Mouse (Mus musculus): ENCODE results near the gene Fbxo9. TPM values are rescaled to one million over a fixed set of nuclear protein-coding genes. Genes with fewer than 3 reads are reported as not detected.
"Not testable (repeated sequence)": the region's sequence is repeated elsewhere in the genome, so short reads cannot be mapped to it uniquely, and the experiment has no call there.

Gene Fbxo9
- polyA plus RNA-seq, 1 experiment from 2014 or later = 66.6 TPM

DNA sequence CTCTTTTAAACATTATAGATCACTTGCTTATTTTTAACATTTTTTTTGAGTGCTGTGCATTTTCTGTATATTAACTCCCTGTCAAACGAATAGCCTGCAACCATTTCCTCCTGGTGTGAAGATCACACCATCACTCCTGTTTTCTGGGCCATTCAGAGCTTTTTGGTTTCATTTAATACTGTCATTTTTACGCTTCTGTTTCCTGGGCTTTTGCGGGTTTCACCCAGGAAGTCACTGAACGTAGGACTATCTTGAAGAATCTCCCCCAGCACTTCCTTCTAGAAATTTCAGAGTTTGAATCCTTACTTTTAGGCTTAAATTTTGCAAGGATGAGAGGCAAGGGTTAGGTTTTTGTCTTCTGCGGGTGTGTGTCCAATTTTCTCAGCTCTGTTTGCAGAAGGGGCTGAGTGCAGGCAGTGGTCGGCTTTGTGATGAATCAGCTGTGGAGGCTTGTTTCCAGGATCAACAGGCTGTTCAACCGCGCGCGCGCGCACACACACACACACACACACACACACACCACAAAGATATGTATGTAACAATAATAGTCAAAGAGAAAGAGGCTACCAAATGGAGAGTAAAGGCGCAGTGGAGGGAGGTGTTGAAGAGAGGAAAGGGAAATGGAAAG, 35.0 kb downstream of the Fbxo9 start:
- Histone ChIP-seq H3K9ac (replicated peaks; ENCODE audit: low read length) (no peak overlapping the region), H3K4me3 (replicated peaks; ENCODE audit: low read depth, low read length) (no peak overlapping the region), H3K27ac (replicated peaks; ENCODE audit: low read depth, low read length) (no peak overlapping the region), H3K27me3 (ENCODE audit: control insufficient read depth, insufficient read depth, low read length) (no peaks in the 10 kb centered on the region), H3K36me3 (ENCODE audit: control insufficient read depth, insufficient read depth, low read length) (no peaks in the 10 kb centered on the region), H3K4me2 (ENCODE audit: low read length) (no peak overlapping the region), H3K4me1 (ENCODE audit: control insufficient read depth, insufficient read depth, low read length) (no peaks in the 10 kb centered on the region), H3K9me3 (ENCODE audit: control insufficient read depth, low read length) (no peaks in the 10 kb centered on the region)
- ATAC-seq (ENCODE audit: low FRiP score, low TSS enrichment) = no peak
- no peak for DNase-seq
- 91% methylated on average over 13 of the region's 13 CpGs for WGBS

DNA sequence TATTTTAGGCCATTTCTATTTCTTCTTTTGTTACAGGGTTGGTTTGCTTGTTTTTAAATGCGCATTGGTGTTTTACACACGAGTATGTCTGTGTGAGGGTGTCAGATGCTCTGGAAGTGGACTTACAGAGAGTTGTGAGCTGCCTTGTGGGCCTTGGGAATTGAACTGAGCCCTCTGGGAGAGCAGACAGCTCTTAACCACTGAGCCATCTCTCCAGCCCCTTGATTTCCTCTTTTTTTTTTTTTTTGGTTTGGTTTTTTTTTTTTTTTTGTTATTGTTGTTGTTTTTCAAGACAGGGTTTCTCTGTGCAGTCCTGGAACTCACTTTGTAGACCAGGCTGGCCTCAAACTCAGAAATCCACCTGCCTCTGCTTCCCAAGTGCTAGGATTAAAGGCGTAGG, 35.6 kb downstream of the Fbxo9 start:
- not testable (repeated sequence) for ATAC-seq (ENCODE audit: low FRiP score, low TSS enrichment); DNase-seq
- WGBS = 89% methylated on average over 3 of the region's 3 CpGs

DNA sequence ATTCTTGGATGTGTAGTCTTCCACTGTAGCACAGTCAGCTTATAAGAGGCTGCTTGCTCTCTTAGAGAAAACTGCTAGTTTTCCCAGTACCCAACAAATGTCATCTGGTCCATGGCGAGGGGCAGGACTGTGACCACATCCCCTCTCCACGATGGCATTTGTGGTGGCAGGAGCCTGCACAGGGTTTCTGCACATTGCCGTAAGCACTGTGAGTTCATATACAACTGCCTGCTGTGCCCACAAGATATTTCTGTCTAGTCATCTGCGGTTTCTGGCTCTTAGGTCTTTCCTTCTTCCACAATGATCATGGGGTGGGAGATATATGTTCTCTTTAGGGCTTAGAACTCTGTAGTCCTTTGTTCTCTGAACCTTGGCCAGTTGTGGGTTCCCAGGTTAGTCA, 37.2 kb downstream of the Fbxo9 start:
- no peaks in the 10 kb centered on the region for H3K27me3 ChIP-seq (ENCODE audit: control insufficient read depth, insufficient read depth, low read length)
- no peak for ATAC-seq (ENCODE audit: low FRiP score, low TSS enrichment)
- 90% methylated on average over 4 of the region's 4 CpGs for WGBS
- H3K4me1 ChIP-seq (ENCODE audit: control insufficient read depth, insufficient read depth, low read length) = no peaks in the 10 kb centered on the region
- no peak overlapping the region for H3K9ac ChIP-seq (replicated peaks; ENCODE audit: low read length)
- H3K9me3 ChIP-seq (ENCODE audit: control insufficient read depth, low read length) = no peaks in the 10 kb centered on the region
- no peaks in the 10 kb centered on the region for H3K36me3 ChIP-seq (ENCODE audit: control insufficient read depth, insufficient read depth, low read length)
- no peak overlapping the region for H3K4me2 ChIP-seq (ENCODE audit: low read length)
- no peak for DNase-seq
- no peak overlapping the region for H3K4me3 ChIP-seq (replicated peaks; ENCODE audit: low read depth, low read length)
- H3K27ac ChIP-seq (replicated peaks; ENCODE audit: low read depth, low read length) = no peak overlapping the region

More for the DNA sequence above, 35.6 kb downstream of the Fbxo9 start:
- not testable (repeated sequence) for H3K36me3 ChIP-seq (ENCODE audit: control insufficient read depth, insufficient read depth, low read length); H3K27ac ChIP-seq (replicated peaks; ENCODE audit: low read depth, low read length); H3K9ac ChIP-seq (replicated peaks; ENCODE audit: low read length); H3K4me1 ChIP-seq (ENCODE audit: control insufficient read depth, insufficient read depth, low read length); H3K9me3 ChIP-seq (ENCODE audit: control insufficient read depth, low read length); H3K27me3 ChIP-seq (ENCODE audit: control insufficient read depth, insufficient read depth, low read length); H3K4me3 ChIP-seq (replicated peaks; ENCODE audit: low read depth, low read length); H3K4me2 ChIP-seq (ENCODE audit: low read length)

- ATAC-seq (ENCODE audit: low FRiP score, low TSS enrichment) = no peak
- no peak for DNase-seq
- H3K27ac ChIP-seq (replicated peaks; ENCODE audit: low read depth, low read length) = no peak overlapping the region
- WGBS = 84% methylated on average over 5 of the region's 5 CpGs
- no peak overlapping the region for H3K4me3 ChIP-seq (replicated peaks; ENCODE audit: low read depth, low read length)
- no peaks in the 10 kb centered on the region for H3K36me3 ChIP-seq (ENCODE audit: control insufficient read depth, insufficient read depth, low read length)
- no peaks in the 10 kb centered on the region for H3K9me3 ChIP-seq (ENCODE audit: control insufficient read depth, low read length)
- H3K27me3 ChIP-seq (ENCODE audit: control insufficient read depth, insufficient read depth, low read length) = no peaks in the 10 kb centered on the region
- H3K4me2 ChIP-seq (ENCODE audit: low read length) = no peak overlapping the region
- no peak overlapping the region for H3K9ac ChIP-seq (replicated peaks; ENCODE audit: low read length)
- H3K4me1 ChIP-seq (ENCODE audit: control insufficient read depth, insufficient read depth, low read length) = no peaks in the 10 kb centered on the region
Measured at GRCm38 (mm10) chr9:78070496-78070895, 38.4 kb downstream of the Fbxo9 start.

- no peak for ATAC-seq (ENCODE audit: low FRiP score, low TSS enrichment)
- no peak overlapping the region for H3K27ac ChIP-seq (replicated peaks; ENCODE audit: low read depth, low read length)
- no peak overlapping the region for H3K9ac ChIP-seq (replicated peaks; ENCODE audit: low read length)
- H3K9me3 ChIP-seq (ENCODE audit: control insufficient read depth, low read length) = no peaks in the 10 kb centered on the region
- H3K36me3 ChIP-seq (ENCODE audit: control insufficient read depth, insufficient read depth, low read length) = no peaks in the 10 kb centered on the region
- H3K4me3 ChIP-seq (replicated peaks; ENCODE audit: low read depth, low read length) = no peak overlapping the region
- no peaks in the 10 kb centered on the region for H3K27me3 ChIP-seq (ENCODE audit: control insufficient read depth, insufficient read depth, low read length)
- H3K4me1 ChIP-seq (ENCODE audit: control insufficient read depth, insufficient read depth, low read length) = no peaks in the 10 kb centered on the region
- H3K4me2 ChIP-seq (ENCODE audit: low read length) = no peak overlapping the region
- no peak for DNase-seq
- WGBS = 76% methylated on average over 10 of the region's 10 CpGs
Measured at GRCm38 (mm10) chr9:78064121-78064520, 44.7 kb downstream of the Fbxo9 start.

GRCm38 (mm10) chr9:78062392-78062791, 46.5 kb downstream of the Fbxo9 start:
- DNase-seq = no peak
- Histone ChIP-seq H3K9me3 (ENCODE audit: control insufficient read depth, low read length) (no peaks in the 10 kb centered on the region), H3K27ac (replicated peaks; ENCODE audit: low read depth, low read length) (no peak overlapping the region), H3K4me2 (ENCODE audit: low read length) (no peak overlapping the region), H3K4me3 (replicated peaks; ENCODE audit: low read depth, low read length) (no peak overlapping the region), H3K27me3 (ENCODE audit: control insufficient read depth, insufficient read depth, low read length) (no peaks in the 10 kb centered on the region), H3K9ac (replicated peaks; ENCODE audit: low read length) (no peak overlapping the region), H3K4me1 (ENCODE audit: control insufficient read depth, insufficient read depth, low read length) (no peaks in the 10 kb centered on the region), H3K36me3 (ENCODE audit: control insufficient read depth, insufficient read depth, low read length) (no peaks in the 10 kb centered on the region)
- no peak for ATAC-seq (ENCODE audit: low FRiP score, low TSS enrichment)
- 76% methylated on average over 9 of the region's 9 CpGs for WGBS

- DNase-seq = no peak
- no peak for ATAC-seq (ENCODE audit: low FRiP score, low TSS enrichment)
- H3K27ac ChIP-seq (replicated peaks; ENCODE audit: low read depth, low read length) = no peak overlapping the region
- 84% methylated on average over 16 of the region's 16 CpGs for WGBS
- no peaks in the 10 kb centered on the region for H3K9me3 ChIP-seq (ENCODE audit: control insufficient read depth, low read length)
- no peak overlapping the region for H3K4me2 ChIP-seq (ENCODE audit: low read length)
- H3K4me3 ChIP-seq (replicated peaks; ENCODE audit: low read depth, low read length) = no peak overlapping the region
- no peaks in the 10 kb centered on the region for H3K27me3 ChIP-seq (ENCODE audit: control insufficient read depth, insufficient read depth, low read length)
- H3K36me3 ChIP-seq (ENCODE audit: control insufficient read depth, insufficient read depth, low read length) = no peaks in the 10 kb centered on the region
- H3K9ac ChIP-seq (replicated peaks; ENCODE audit: low read length) = no peak overlapping the region
- H3K4me1 ChIP-seq (ENCODE audit: control insufficient read depth, insufficient read depth, low read length) = no peaks in the 10 kb centered on the region
Measured at GRCm38 (mm10) chr9:78059525-78060120, 49.2 kb downstream of the Fbxo9 start.

DNA sequence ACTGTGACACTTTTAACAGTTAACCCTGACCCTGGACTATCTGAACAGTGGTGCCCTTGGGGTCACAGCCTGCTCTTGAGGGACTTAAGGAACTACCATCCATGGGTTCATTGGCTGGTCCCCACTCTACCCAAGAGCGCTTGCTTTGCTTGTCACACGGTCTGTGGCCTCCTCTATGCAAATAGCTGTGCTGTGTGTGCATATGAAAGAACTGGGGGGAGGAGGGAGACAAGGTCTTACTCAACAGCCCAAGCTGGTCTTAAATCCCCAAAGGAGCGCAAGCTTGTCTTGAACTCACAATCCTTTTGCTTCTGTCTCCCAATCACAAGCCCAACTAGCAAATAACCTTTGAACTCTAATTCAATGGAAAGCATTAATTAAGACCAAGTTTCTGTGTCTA, 54.6 kb downstream of the Fbxo9 start:
- DNase-seq (no peak), ATAC-seq (ENCODE audit: low FRiP score, low TSS enrichment) (no peak)
- no peak overlapping the region for H3K9ac ChIP-seq (replicated peaks; ENCODE audit: low read length)
- H3K4me1 ChIP-seq (ENCODE audit: control insufficient read depth, insufficient read depth, low read length) = no peaks in the 10 kb centered on the region
- H3K27me3 ChIP-seq (ENCODE audit: control insufficient read depth, insufficient read depth, low read length) = no peaks in the 10 kb centered on the region
- H3K27ac ChIP-seq (replicated peaks; ENCODE audit: low read depth, low read length) = no peak overlapping the region
- WGBS = 76% methylated on average over 3 of the region's 3 CpGs
- no peaks in the 10 kb centered on the region for H3K9me3 ChIP-seq (ENCODE audit: control insufficient read depth, low read length)
- no peaks in the 10 kb centered on the region for H3K36me3 ChIP-seq (ENCODE audit: control insufficient read depth, insufficient read depth, low read length)
- H3K4me2 ChIP-seq (ENCODE audit: low read length) = no peak overlapping the region
- no peak overlapping the region for H3K4me3 ChIP-seq (replicated peaks; ENCODE audit: low read depth, low read length)

DNA sequence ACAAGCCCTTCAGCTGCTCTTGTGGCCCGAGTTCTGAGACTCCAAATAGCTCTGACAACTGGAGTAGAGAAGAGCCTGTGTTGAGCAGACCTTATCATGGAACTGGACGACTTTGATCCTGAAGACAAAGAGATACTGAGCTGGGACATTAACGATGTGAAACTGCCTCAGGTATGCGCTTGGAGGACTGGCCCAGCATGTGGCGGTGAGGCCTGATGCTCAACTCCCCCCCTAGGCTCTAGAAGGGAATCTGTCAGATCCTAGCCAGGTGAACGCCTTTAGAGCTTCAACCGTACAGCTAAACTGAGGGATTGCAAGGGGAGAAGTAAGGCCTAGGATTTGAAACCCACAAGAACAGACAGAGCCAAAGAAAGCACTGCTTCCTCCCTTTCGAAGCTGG, 55.0 kb downstream of the Fbxo9 start:
- no peaks in the 10 kb centered on the region for H3K4me1 ChIP-seq (ENCODE audit: control insufficient read depth, insufficient read depth, low read length)
- no peak overlapping the region for H3K27ac ChIP-seq (replicated peaks; ENCODE audit: low read depth, low read length)
- H3K27me3 ChIP-seq (ENCODE audit: control insufficient read depth, insufficient read depth, low read length) = no peaks in the 10 kb centered on the region
- H3K9ac ChIP-seq (replicated peaks; ENCODE audit: low read length) = no peak overlapping the region
- H3K4me3 ChIP-seq (replicated peaks; ENCODE audit: low read depth, low read length) = no peak overlapping the region
- H3K9me3 ChIP-seq (ENCODE audit: control insufficient read depth, low read length) = no peaks in the 10 kb centered on the region
- H3K36me3 ChIP-seq (ENCODE audit: control insufficient read depth, insufficient read depth, low read length) = no peaks in the 10 kb centered on the region
- no peak for ATAC-seq (ENCODE audit: low FRiP score, low TSS enrichment)
- 81% methylated on average over 8 of the region's 8 CpGs for WGBS
- DNase-seq = no peak
- no peak overlapping the region for H3K4me2 ChIP-seq (ENCODE audit: low read length)

Measured in midbrain, embryonic 14.5 days (tissue).